ENCODE assay signal across 30 mouse cellular contexts in the genomic region with DNA sequence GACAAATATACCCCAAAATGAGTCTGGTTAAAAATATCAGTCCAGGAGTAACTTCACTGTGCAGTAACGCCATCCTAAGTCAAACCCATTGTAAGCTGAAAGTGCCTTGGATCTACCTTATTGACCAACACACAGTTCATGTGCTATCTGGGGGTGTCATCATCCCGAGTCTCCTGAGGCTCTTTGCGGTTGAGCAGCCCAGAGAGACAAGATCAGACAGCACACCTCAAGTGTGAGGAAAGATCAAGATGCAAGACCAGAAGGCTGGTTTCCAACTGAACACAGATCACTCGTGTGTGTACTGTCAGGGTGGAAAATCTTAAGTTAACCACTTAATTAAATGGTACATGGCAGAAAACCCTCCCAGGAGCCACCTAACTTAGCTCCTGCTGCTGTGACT.
A peak's percentile ranks its signal among the peaks of the same experiment; 100 is the strongest.
DNase-seq lines count a peak whose midpoint lies in the region; ATAC-seq and TF ChIP-seq lines count a peak whose summit lies in the region.
"Had no signal": no experiment of that assay in that cellular context is flagged by ENCODE, and none has a peak within 500 bp of the region (broad histone marks: within the 10 kb centered on the region; RNA-seq: fewer than 3 reads in every experiment).

No protein-coding gene starts in this region.

- H3K4me2 ChIP-seq in CH12.LX (ENCODE audit: insufficient read depth, low read depth, poor library complexity, severe bottlenecking) = peak overlapping the region; percentile 26
- H3K4me2 ChIP-seq: embryonic facial prominence, embryonic 12.5 days; heart, embryonic 15.5 days; hindbrain, embryonic 12.5 days; neural tube, embryonic 12.5 days had no signal

- no peaks in the 10 kb centered on the region; the same call in 1 of the 2 replicates for H3K36me3 ChIP-seq in spleen, adult 2 months (ENCODE audit: control insufficient read depth, insufficient read depth, low read length)
- H3K36me3 ChIP-seq in CH12.LX (replicated peaks in 1 of 2; ENCODE audit: control insufficient read depth in 1 of 2, insufficient read depth in 1 of 2, low read length in 1 of 2) = peaks cover 0 to 2% of the 10 kb centered on the region in 2 experiments
- H3K36me3 ChIP-seq: embryonic facial prominence, embryonic 12.5 days; forebrain, embryonic 10.5 days; heart, embryonic 10.5 days; heart, embryonic 15.5 days; hindbrain, embryonic 12.5 days; liver, embryonic 15.5 days; neural tube, embryonic 12.5 days had no signal

- peak overlapping the region; percentile 19; the same call in 1 of the 2 replicates for H3K27ac ChIP-seq in spleen, adult 2 months (ENCODE audit: insufficient read depth, low read length)
- no peak overlapping the region for H3K27ac ChIP-seq in CH12.LX (ENCODE audit: insufficient read depth, low read depth)
- H3K27ac ChIP-seq: embryonic facial prominence, embryonic 12.5 days; forebrain, embryonic 10.5 days; heart, embryonic 10.5 days; heart, embryonic 15.5 days; hindbrain, embryonic 12.5 days; hindbrain, postnatal 0 days; liver, embryonic 15.5 days; neural tube, embryonic 12.5 days; stomach, postnatal 0 days had no signal

- H3K4me1 ChIP-seq in spleen, adult 2 months (ENCODE audit: control insufficient read depth, insufficient read depth, insufficient read length) = peaks cover 20% of the 10 kb centered on the region; the same call in 1 of the 2 replicates
- H3K4me1 ChIP-seq in CH12.LX (ENCODE audit: control insufficient read depth in 1 of 2, insufficient read depth in 2 of 2) = peaks cover 30 to 50% of the 10 kb centered on the region in 2 experiments
- H3K4me1 ChIP-seq: embryonic facial prominence, embryonic 12.5 days; heart, embryonic 15.5 days had no signal

- TF ChIP-seq POLR2A in spleen, adult 2 months (IDR thresholded peaks at IDR 0.05; ENCODE audit: low read depth, low read length) = no peak
- TF ChIP-seq POLR2A in CH12.LX (IDR thresholded peaks at IDR 0.05; ENCODE audit: low read depth, low read length) = no peak

- DNase-seq in spleen, adult 2 months (ENCODE audit: low read depth in 1 of 2, low spot score in 2 of 2) = no peak
- DNase-seq in spleen, adult 18-20 months = no peak
- no peak for DNase-seq in CH12.LX (ENCODE audit: extremely low read depth)
- peak; percentile 64 for DNase-seq in naive thymus-derived CD4-positive, alpha-beta T cell, adult 2 months (ENCODE audit: low read depth)
- DNase-seq in retina, embryonic 14.5 days (ENCODE audit: low spot score) = no peak
- no peak for DNase-seq in right cerebral cortex, postnatal 14 days
- DNase-seq in natural killer cell, adult 2 months (ENCODE audit: low spot score in 2 of 2) = no peak
- DNase-seq: adrenal gland, postnatal 14 days; cerebellum, adult 11 months; cerebellum, adult 9-11 months; embryo, embryonic 11 days; heart, postnatal 36 days; kidney, adult 9 months; kidney, postnatal 14 days; layer of hippocampus, adult 9-11 months; liver; lung, postnatal 36 days; midbrain, embryonic 14.5 days had no signal

- no peaks in the 10 kb centered on the region for H3K9me3 ChIP-seq in CH12.LX (replicated peaks; ENCODE audit: low read length)
- H3K9me3 ChIP-seq: embryonic facial prominence, embryonic 12.5 days; forebrain, embryonic 10.5 days; heart, embryonic 10.5 days; heart, embryonic 15.5 days; hindbrain, embryonic 12.5 days; liver, embryonic 15.5 days; neural tube, embryonic 12.5 days had no signal

- TF ChIP-seq EP300 in CH12.LX (IDR thresholded peaks at IDR 0.05; ENCODE audit: low read length) = no peak

- TF ChIP-seq CTCF in spleen, adult 2 months (IDR thresholded peaks at IDR 0.05; ENCODE audit: extremely low read depth, insufficient read depth, insufficient read length, insufficient replicate concordance) = no peak
- TF ChIP-seq CTCF in CH12.LX (conservative IDR thresholded peaks at IDR 0.05 in 1 of 2, IDR thresholded peaks at IDR 0.05 in 1 of 2; ENCODE audit: low read depth in 2 of 2, low read length in 2 of 2) = no peak

- dilution Hi-C loops in CH12.LX (cut with MboI; ENCODE audit: extremely low pct_ligation_motif_present, extremely low pct_unique_long_range_greater_than_20kb, low sequenced_read_pairs) = no loop called here

- H3K27me3 ChIP-seq in spleen, adult 2 months (ENCODE audit: control insufficient read depth, insufficient read depth, low read length) = no peaks in the 10 kb centered on the region
- H3K27me3 ChIP-seq in CH12.LX (replicated peaks) = no peaks in the 10 kb centered on the region
- H3K27me3 ChIP-seq: embryonic facial prominence, embryonic 12.5 days; heart, embryonic 15.5 days; hindbrain, embryonic 12.5 days; liver, embryonic 15.5 days; neural tube, embryonic 12.5 days had no signal

- ATAC-seq in granulocyte monocyte progenitor cell, adult 5-6 weeks (replicated peaks; ENCODE audit: poor library complexity, severe bottlenecking) = peak; percentile 60
- ATAC-seq: forebrain, embryonic 16.5 days; intestine, embryonic 16.5 days had no signal

- H3K4me3 ChIP-seq in spleen, adult 2 months (ENCODE audit: extremely low read depth, insufficient read depth, insufficient read length) = no peak overlapping the region
- no peak overlapping the region for H3K4me3 ChIP-seq in CH12.LX (replicated peaks in 1 of 3; ENCODE audit: low read depth in 2 of 3, low read length in 2 of 3, poor library complexity in 1 of 3)
- H3K4me3 ChIP-seq: embryonic facial prominence, embryonic 12.5 days; forebrain, embryonic 10.5 days; heart, embryonic 10.5 days; heart, embryonic 15.5 days; hindbrain, embryonic 12.5 days; liver, embryonic 15.5 days; neural tube, embryonic 12.5 days had no signal

- H3K9ac ChIP-seq in CH12.LX (ENCODE audit: insufficient read depth, low read depth) = peak overlapping the region; percentile 20; the same call in 1 of the 2 replicates
- H3K9ac ChIP-seq: embryonic facial prominence, embryonic 12.5 days; heart, embryonic 15.5 days; hindbrain, embryonic 12.5 days; liver, embryonic 15.5 days; neural tube, embryonic 12.5 days had no signal

- TF ChIP-seq RAD21 in CH12.LX (IDR thresholded peaks at IDR 0.05; ENCODE audit: low read depth, low read length) = no peak

- H3K79me2 ChIP-seq in CH12.LX (replicated peaks; ENCODE audit: control insufficient read depth, extremely low read depth, insufficient read depth, poor library complexity, severe bottlenecking) = no peaks in the 10 kb centered on the region

- in situ Hi-C loops in CH12.LX (cut with MboI; ENCODE audit: low pct_ligation_motif_present, low pct_unique_long_range_greater_than_20kb, low sequenced_read_pairs) = no loop called here

- WGBS in spleen, adult 2 months = 40% methylated on average over 4 of the region's 4 CpGs

TF ChIP-seq in CH12.LX, 34 proteins besides CTCF, POLR2A, EP300 and RAD21:
- TF ChIP-seq MEF2A (IDR thresholded peaks at IDR 0.05; ENCODE audit: borderline replicate concordance, low read depth, low read length) (no peak), BHLHE40 (IDR thresholded peaks at IDR 0.05; ENCODE audit: low read depth, low read length) (peak; percentile 74), ETS1 (conservative IDR thresholded peaks at IDR 0.05; ENCODE audit: low read depth, low read length) (0 out of 2 replicates have a peak, but pooled peaks have one; percentile 35), GABPA (IDR thresholded peaks at IDR 0.05; ENCODE audit: insufficient replicate concordance, low read depth, low read length) (no peak), MAX (IDR thresholded peaks at IDR 0.05; ENCODE audit: low read length) (no peak)
